In genomic region chr4:87177116-87177515, GRCm38 (mm10) we compare ENCODE assay signal across 27 mouse cellular contexts. TPM values are rescaled to one million over a fixed set of nuclear protein-coding genes. Genes with fewer than 3 reads are reported as not detected.
DNase-seq lines count a peak whose midpoint lies in the region; ATAC-seq lines count a peak whose summit lies in the region.
"Had no signal": no experiment of that assay in that cellular context is flagged by ENCODE, and none has a peak within 500 bp of the region (broad histone marks: within the 10 kb centered on the region; RNA-seq: fewer than 3 reads in every experiment).

No protein-coding gene starts in this region.

- no peak for ATAC-seq in hindbrain, embryonic 12.5 days (ENCODE audit: low FRiP score)
- ATAC-seq: forebrain, embryonic 15.5 days; hindbrain, embryonic 16.5 days; intestine, embryonic 15.5 days had no signal

- H3K9me3 ChIP-seq in hindbrain, embryonic 12.5 days (replicated peaks) = no peaks in the 10 kb centered on the region
- H3K9me3 ChIP-seq: embryonic facial prominence, embryonic 13.5 days; forebrain, embryonic 12.5 days; forebrain, embryonic 15.5 days; heart, embryonic 10.5 days; heart, embryonic 13.5 days; hindbrain, embryonic 13.5 days; intestine, embryonic 15.5 days; kidney, embryonic 15.5 days had no signal

- no peaks in the 10 kb centered on the region for H3K4me1 ChIP-seq in hindbrain, embryonic 12.5 days
- H3K4me1 ChIP-seq: embryonic facial prominence, embryonic 13.5 days; forebrain, embryonic 12.5 days; heart, embryonic 10.5 days; heart, embryonic 13.5 days; hindbrain, embryonic 13.5 days; intestine, embryonic 15.5 days; kidney, embryonic 15.5 days had no signal

- no peak overlapping the region for H3K9ac ChIP-seq in hindbrain, embryonic 12.5 days
- H3K9ac ChIP-seq: embryonic facial prominence, embryonic 13.5 days; forebrain, embryonic 12.5 days; forebrain, embryonic 15.5 days; heart, embryonic 13.5 days; hindbrain, embryonic 13.5 days; intestine, embryonic 15.5 days; kidney, embryonic 15.5 days had no signal

- WGBS in hindbrain, embryonic 12.5 days = 78% methylated on average over 3 of the region's 3 CpGs

- H3K36me3 ChIP-seq in hindbrain, embryonic 12.5 days = no peaks in the 10 kb centered on the region
- H3K36me3 ChIP-seq: embryonic facial prominence, embryonic 13.5 days; forebrain, embryonic 12.5 days; forebrain, embryonic 15.5 days; heart, embryonic 10.5 days; heart, embryonic 13.5 days; hindbrain, embryonic 13.5 days; intestine, embryonic 15.5 days; kidney, embryonic 15.5 days had no signal

- no peak overlapping the region for H3K27ac ChIP-seq in hindbrain, embryonic 12.5 days
- H3K27ac ChIP-seq: embryonic facial prominence, embryonic 13.5 days; forebrain, embryonic 12.5 days; forebrain, embryonic 15.5 days; heart, adult 2 months; heart, embryonic 10.5 days; heart, embryonic 13.5 days; hindbrain, embryonic 13.5 days; intestine, embryonic 15.5 days; kidney, embryonic 15.5 days had no signal

- no peaks in the 10 kb centered on the region for H3K27me3 ChIP-seq in hindbrain, embryonic 12.5 days
- H3K27me3 ChIP-seq: CH12.LX; embryonic facial prominence, embryonic 13.5 days; forebrain, embryonic 12.5 days; forebrain, embryonic 15.5 days; heart, embryonic 13.5 days; hindbrain, embryonic 13.5 days; intestine, embryonic 15.5 days; kidney, embryonic 15.5 days had no signal

- intact Hi-C loops in left cerebral cortex, postnatal 4 days (cut with DNase I) = no loop called here

- H3K4me3 ChIP-seq in hindbrain, embryonic 12.5 days = no peak overlapping the region
- H3K4me3 ChIP-seq: embryonic facial prominence, embryonic 13.5 days; erythroblast, embryonic 14.5 days; forebrain, embryonic 12.5 days; forebrain, embryonic 15.5 days; heart, adult 2 months; heart, embryonic 10.5 days; heart, embryonic 13.5 days; hindbrain, embryonic 13.5 days; intestine, embryonic 15.5 days; kidney, embryonic 15.5 days had no signal

- peak; percentile 8 for DNase-seq in cerebellum, adult 9-10 months
- DNase-seq in cerebellum, postnatal 4 days (ENCODE audit: low spot score in 2 of 2) = no peak
- peak; percentile 31 to 56 for DNase-seq in cerebellum, postnatal 25 days
- DNase-seq in cerebellum, adult 11 months = no peak
- peak; percentile 17 for DNase-seq in left cerebral cortex, postnatal 4 days
- no peak for DNase-seq in left cerebral cortex, adult 9 months (ENCODE audit: low spot score in 2 of 2)
- DNase-seq in ZHBTc4 (ENCODE audit: low read depth, low spot score) = peak; percentile 56
- DNase-seq: adrenal gland, adult 2 months; adrenal gland, postnatal 14 days; B cell, adult 2 months; gastrocnemius, postnatal 25 days; heart, adult 2 months; kidney, adult 11 months; kidney, adult 8-10 months had no signal

- H3K4me2 ChIP-seq in hindbrain, embryonic 12.5 days (replicated peaks) = no peak overlapping the region
- H3K4me2 ChIP-seq: embryonic facial prominence, embryonic 13.5 days; forebrain, embryonic 12.5 days; forebrain, embryonic 15.5 days; heart, embryonic 13.5 days; hindbrain, embryonic 13.5 days; intestine, embryonic 15.5 days; kidney, embryonic 15.5 days had no signal

RNA-seq across cellular contexts. Expression of gene Slc24a2, which starts 53.2 kb away (rescaled TPM):
- 10 to 100 TPM; 30.0 to 32.1 TPM for total RNA-seq in left cerebral cortex, postnatal 4 days (2021)
- 0.57 and 1.1 TPM in 2 replicates for polyA plus RNA-seq in hindbrain, embryonic 12.5 days (2016; fragmentation: Nextera tagmentation; extraction: Ambion mirVana)
- total RNA-seq: CH12.LX; common myeloid progenitor, adult 5-6 weeks had no signal
- polyA plus RNA-seq: erythroblast, embryonic 14.5 days had no signal

Comparison
In these comparisons a context has a peak if more than half of its experiments do, and no peak if none do; other contexts are left out.
1. DNase-seq: peak in cerebellum, adult 9-10 months (single experiment), cerebellum, postnatal 25 days (2 of 2), left cerebral cortex, postnatal 4 days (single experiment) and ZHBTc4 (single experiment); none in cerebellum, postnatal 4 days (0 of 2), cerebellum, adult 11 months (single experiment) and left cerebral cortex, adult 9 months (0 of 2).